Mouse (Mus musculus): ENCODE data around the gene Babam2.

Gene Babam2

GRCm38 (mm10) chr5:31713841-31714264 lies 16.4 kb downstream of the Babam2 start:
- no peak for DNase-seq (ENCODE audit: low spot score)

- no peak for DNase-seq (ENCODE audit: low spot score)
Measured at GRCm38 (mm10) chr5:31715486-31716150, 18.1 kb downstream of the Babam2 start.

GRCm38 (mm10) chr5:31724519-31724918 lies 27.0 kb downstream of the Babam2 start:
- DNase-seq (ENCODE audit: low spot score), result no peak

- DNase-seq (ENCODE audit: low spot score), result no peak
Measured at GRCm38 (mm10) chr5:31725885-31726284, 28.4 kb downstream of the Babam2 start.

- DNase-seq (ENCODE audit: low spot score), result no peak
Measured at GRCm38 (mm10) chr5:31727456-31727855, 30.0 kb downstream of the Babam2 start.

GRCm38 (mm10) chr5:31732644-31733338 lies 35.3 kb downstream of the Babam2 start:
- DNase-seq (ENCODE audit: low spot score), result no peak

- no peak for DNase-seq (ENCODE audit: low spot score)
Measured at GRCm38 (mm10) chr5:31741931-31742330, 44.4 kb downstream of the Babam2 start.

GRCm38 (mm10) chr5:31742521-31743031 lies 45.1 kb downstream of the Babam2 start:
- DNase-seq (ENCODE audit: low spot score), result no peak

GRCm38 (mm10) chr5:31749401-31749800 lies 51.9 kb downstream of the Babam2 start:
- no peak for DNase-seq (ENCODE audit: low spot score)

GRCm38 (mm10) chr5:31750231-31750925 lies 52.9 kb downstream of the Babam2 start:
- DNase-seq (ENCODE audit: low spot score), result no peak

- DNase-seq (ENCODE audit: low spot score), result no peak
Measured at GRCm38 (mm10) chr5:31750955-31751354, 53.5 kb downstream of the Babam2 start.

GRCm38 (mm10) chr5:31754634-31755033 lies 57.1 kb downstream of the Babam2 start:
- no peak for DNase-seq (ENCODE audit: low spot score)

GRCm38 (mm10) chr5:31755255-31755654 lies 57.8 kb downstream of the Babam2 start:
- no peak for DNase-seq (ENCODE audit: low spot score)

GRCm38 (mm10) chr5:31758310-31759091 lies 61.0 kb downstream of the Babam2 start:
- DNase-seq (ENCODE audit: low spot score), result no peak

GRCm38 (mm10) chr5:31761836-31762235 lies 64.4 kb downstream of the Babam2 start:
- DNase-seq (ENCODE audit: low spot score), result no peak

GRCm38 (mm10) chr5:31762773-31763172 lies 65.3 kb downstream of the Babam2 start:
- DNase-seq (ENCODE audit: low spot score), result no peak

GRCm38 (mm10) chr5:31765824-31766223 lies 68.3 kb downstream of the Babam2 start:
- DNase-seq (ENCODE audit: low spot score), result no peak

- no peak for DNase-seq (ENCODE audit: low spot score)
Measured at GRCm38 (mm10) chr5:31766841-31767542, 69.5 kb downstream of the Babam2 start.

- DNase-seq (ENCODE audit: low spot score), result no peak
Measured at GRCm38 (mm10) chr5:31771486-31771885, 74.0 kb downstream of the Babam2 start.

- no peak for DNase-seq (ENCODE audit: low spot score)
Measured at GRCm38 (mm10) chr5:31771921-31772320, 74.4 kb downstream of the Babam2 start.

GRCm38 (mm10) chr5:31774976-31775375 lies 77.5 kb downstream of the Babam2 start:
- no peak for DNase-seq (ENCODE audit: low spot score)

All from c-Kit-positive CD71-positive TER-119-positive erythroid progenitor cells, embryonic 14.5 days (primary cell).